In the genomic region with DNA sequence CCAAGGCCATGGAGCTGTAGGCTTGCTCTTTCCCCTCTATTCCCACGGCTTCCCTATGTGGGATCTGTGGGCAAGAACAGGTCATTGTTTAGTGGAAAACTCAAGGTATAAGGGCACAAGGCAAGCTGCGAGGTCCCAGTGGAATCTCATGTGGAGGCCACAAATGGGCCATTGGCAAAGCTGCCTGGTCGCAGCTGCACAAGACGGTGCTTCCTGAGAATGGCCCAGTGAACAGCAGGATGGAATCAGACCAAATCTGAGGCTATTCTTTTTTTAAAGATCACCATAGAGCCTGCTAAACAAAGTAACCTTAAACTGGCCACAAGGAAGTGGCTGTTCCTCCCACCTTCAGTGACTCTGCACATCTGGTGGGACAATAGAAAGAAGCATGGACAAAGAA, we compare ENCODE assay signal across 11 mouse cellular contexts.
"Had no signal": no experiment of that assay in that cellular context is flagged by ENCODE, and none has a peak within 500 bp of the region (broad histone marks: within the 10 kb centered on the region; RNA-seq: fewer than 3 reads in every experiment).

No protein-coding gene starts in this region.

- H3K4me2 ChIP-seq: lung, embryonic 14.5 days; midbrain, embryonic 11.5 days; midbrain, embryonic 15.5 days; neural tube, embryonic 12.5 days had no signal

- H3K4me3 ChIP-seq: left cerebral cortex, adult 2 months; megakaryocyte, embryonic 14.5 days; midbrain, embryonic 15.5 days; neural tube, embryonic 12.5 days had no signal

- H3K27ac ChIP-seq: left cerebral cortex, adult 2 months; macrophage; midbrain, embryonic 15.5 days; neural tube, embryonic 12.5 days had no signal

- H3K36me3 ChIP-seq: midbrain, embryonic 15.5 days; neural tube, embryonic 12.5 days had no signal

- H3K4me1 ChIP-seq: midbrain, embryonic 15.5 days had no signal

- H3K9ac ChIP-seq: lung, embryonic 14.5 days; midbrain, embryonic 15.5 days; neural tube, embryonic 12.5 days had no signal

- ATAC-seq: midbrain, embryonic 15.5 days had no signal

- H3K27me3 ChIP-seq: megakaryocyte, embryonic 14.5 days; midbrain, embryonic 15.5 days; neural tube, embryonic 12.5 days had no signal

- DNase-seq: kidney, adult 8-10 months; lung, embryonic 14.5 days; lung, postnatal 10 days; thymus, adult 18-20 months; thymus, postnatal 14 days had no signal

- H3K9me3 ChIP-seq: megakaryocyte, embryonic 14.5 days; midbrain, embryonic 15.5 days; neural tube, embryonic 12.5 days had no signal
